Mouse (Mus musculus) lung, postnatal 0 days (tissue): ENCODE measurements at regions not wholly inside any gene's neighbourhood (a gene's known extent, or its start where the extent isn't known, plus 50 kb on each side); places are given as distances from the start of the nearest gene placed in this dataset.

Experiments used
- ATAC-seq: fragments of 200-750 bp; cut with Nextera tagmentation; 2 replicates; pipeline ENCODE4 v1.8.0; 2017; ENCODE audit warnings: moderate library complexity
- DNase-seq: peaks from one replicate; pipeline ENCODE4 v3.0.0-alpha.2; 2016; ENCODE audit warnings: low spot score
- H3K27ac ChIP-seq: fragments of 300-500 bp; sonication (generic); 2 replicates; pipeline ENCODE4 v1.5.1; 2014; ENCODE audit warnings: antibody characterized with exemption, mild to moderate bottlenecking, low read length, mixed read lengths
- H3K27me3 ChIP-seq: fragments of 300-500 bp; sonication (generic); replicated peaks from 2 replicates; pipeline ENCODE4 v1.6.1; 2014; ENCODE audit warnings: low read length, mixed read lengths; ENCODE audit not compliant: insufficient read depth
- H3K36me3 ChIP-seq: fragments of 300-500 bp; sonication (generic); 2 replicates; pipeline ENCODE4 v1.6.1; 2014; ENCODE audit warnings: low read length, mixed read lengths; ENCODE audit not compliant: insufficient read depth
- H3K4me1 ChIP-seq: fragments of 300-500 bp; sonication (generic); 2 replicates; pipeline ENCODE4 v1.6.1; 2014; ENCODE audit warnings: antibody characterized with exemption, low read depth, low read length, mixed read lengths; ENCODE audit not compliant: insufficient read depth
- H3K4me2 ChIP-seq: fragments of 300-500 bp; sonication (generic); replicated peaks from 2 replicates; pipeline ENCODE4 v1.6.1; 2014; ENCODE audit warnings: low read depth, mild to moderate bottlenecking, low read length, moderate library complexity, mixed read lengths
- H3K4me3 ChIP-seq: fragments of 300-500 bp; sonication (generic); 2 replicates; pipeline ENCODE4 v1.5.1; 2014; ENCODE audit warnings: low read depth, low read length
- H3K9ac ChIP-seq: fragments of 300-500 bp; sonication (generic); replicated peaks from 2 replicates; pipeline ENCODE4 v1.6.1; 2014; ENCODE audit warnings: low read depth, mild to moderate bottlenecking
- H3K9me3 ChIP-seq: fragments of 300-500 bp; sonication (generic); 2 replicates; pipeline ENCODE4 v1.6.1; 2016; ENCODE audit warnings: low read length, mixed read lengths
- CTCF ChIP-seq: IDR thresholded peaks from 2 replicates; pipeline ENCODE4 v1.5.1; 2016; ENCODE audit warnings: antibody characterized with exemption, mild to moderate bottlenecking
- EP300 ChIP-seq: IDR thresholded peaks from 2 replicates; pipeline ENCODE4 v1.6.1; 2016; ENCODE audit warnings: antibody characterized with exemption, mild to moderate bottlenecking, control low read depth
- WGBS: fragments of 180-500 bp; shearing (Covaris S2); extraction: QIAGEN DNeasy Blood & Tissue Kit; methylation state at CpG from one replicate; pipeline ENCODE4 v1.1.7; 2014; 5-methylcytosine and 5-hydroxymethylcytosine counted together

- Histone ChIP-seq H3K4me2 (no peak overlapping the region), H3K4me3 (no peak overlapping the region), H3K36me3 (no peaks in the 10 kb centered on the region), H3K9ac (no peak overlapping the region), H3K27me3 (no peaks in the 10 kb centered on the region), H3K27ac (no peak overlapping the region), H3K9me3 (no peaks in the 10 kb centered on the region), H3K4me1 (no peaks in the 10 kb centered on the region)
- DNase-seq = no peak
- TF ChIP-seq CTCF = no peak
- TF ChIP-seq EP300 = no peak
- ATAC-seq = no peak
- 87% methylated on average over 12 of the region's 12 CpGs for whole genome bisulfite sequencing
Observed at GRCm38 (mm10) chr10:110566260-110567050, 110.5 kb upstream of the Nav3 start.

GRCm38 (mm10) chr10:110570465-110570864 lies 114.5 kb upstream of the Nav3 start:
- TF ChIP-seq EP300 = no peak
- no peak for TF ChIP-seq CTCF
- 67% methylated on average over 5 of the region's 5 CpGs for WGBS
- DNase-seq (no peak), ATAC-seq (no peak)
- no peaks in the 10 kb centered on the region for H3K9me3 ChIP-seq
- H3K27ac ChIP-seq = no peak overlapping the region
- H3K27me3 ChIP-seq = no peaks in the 10 kb centered on the region
- no peak overlapping the region for H3K9ac ChIP-seq
- no peaks in the 10 kb centered on the region for H3K4me1 ChIP-seq
- H3K4me2 ChIP-seq = no peak overlapping the region
- H3K36me3 ChIP-seq = no peaks in the 10 kb centered on the region
- no peak overlapping the region for H3K4me3 ChIP-seq

GRCm38 (mm10) chr10:110571179-110571578 lies 115.2 kb upstream of the Nav3 start:
- Histone ChIP-seq H3K9me3 (no peaks in the 10 kb centered on the region), H3K27ac (no peak overlapping the region), H3K27me3 (no peaks in the 10 kb centered on the region), H3K36me3 (no peaks in the 10 kb centered on the region), H3K4me1 (no peaks in the 10 kb centered on the region), H3K9ac (no peak overlapping the region), H3K4me2 (no peak overlapping the region), H3K4me3 (no peak overlapping the region)
- no peak for TF ChIP-seq CTCF
- no peak for TF ChIP-seq EP300
- no peak for ATAC-seq
- no peak for DNase-seq
- WGBS = 54% methylated on average over 4 of the region's 4 CpGs

GRCm38 (mm10) chr10:110573530-110573929 lies 117.5 kb upstream of the Nav3 start:
- DNase-seq (no peak), ATAC-seq (no peak)
- 34% methylated on average over 7 of the region's 7 CpGs for WGBS
- Histone ChIP-seq H3K27me3 (no peaks in the 10 kb centered on the region), H3K4me1 (no peaks in the 10 kb centered on the region), H3K36me3 (no peaks in the 10 kb centered on the region), H3K9ac (no peak overlapping the region), H3K4me3 (no peak overlapping the region), H3K4me2 (no peak overlapping the region), H3K27ac (no peak overlapping the region), H3K9me3 (no peaks in the 10 kb centered on the region)
- no peak for TF ChIP-seq EP300
- TF ChIP-seq CTCF = no peak

- Histone ChIP-seq H3K36me3 (no peaks in the 10 kb centered on the region), H3K4me3 (no peak overlapping the region), H3K27ac (no peak overlapping the region), H3K4me1 (peaks cover 6% of the 10 kb centered on the region; the same call in 1 of the 2 replicates), H3K27me3 (no peaks in the 10 kb centered on the region), H3K9ac (no peak overlapping the region), H3K9me3 (no peaks in the 10 kb centered on the region), H3K4me2 (peak overlapping the region; percentile 19; the same call in 1 of the 2 replicates)
- 61% methylated on average over 8 of the region's 8 CpGs for WGBS
- no peak for TF ChIP-seq CTCF
- TF ChIP-seq EP300 = no peak
- ATAC-seq (peak; percentile 52), DNase-seq (peak; percentile 57)
Observed at GRCm38 (mm10) chr10:110586029-110586428, 130.0 kb upstream of the Nav3 start.

GRCm38 (mm10) chr10:110586507-110586906 lies 130.5 kb upstream of the Nav3 start:
- Histone ChIP-seq H3K9ac (no peak overlapping the region), H3K4me1 (peaks cover 6% of the 10 kb centered on the region; the same call in 1 of the 2 replicates), H3K27me3 (no peaks in the 10 kb centered on the region), H3K4me3 (no peak overlapping the region), H3K36me3 (no peaks in the 10 kb centered on the region), H3K4me2 (0 out of 2 replicates have a peak overlapping the region, but pooled peaks have one; percentile 19), H3K27ac (no peak overlapping the region), H3K9me3 (no peaks in the 10 kb centered on the region)
- ATAC-seq = peak; percentile 41; the same call in 1 of the 2 replicates
- 32% methylated on average over 6 of the region's 6 CpGs for WGBS
- TF ChIP-seq EP300 (no peak), CTCF (no peak)
- DNase-seq = peak; percentile 32
